Comparison of ENCODE assay signal across 12 mouse cellular contexts in genomic region chr3:138095301-138095700, GRCm38 (mm10). TPM values are rescaled to one million over a fixed set of nuclear protein-coding genes. Genes with fewer than 3 reads are reported as not detected.
A peak's percentile ranks its signal among the peaks of the same experiment; 100 is the strongest.
DNase-seq lines count a peak whose midpoint lies in the region; ATAC-seq and TF ChIP-seq lines count a peak whose summit lies in the region.
"Had no signal": no experiment of that assay in that cellular context is flagged by ENCODE, and none has a peak within 500 bp of the region (broad histone marks: within the 10 kb centered on the region; RNA-seq: fewer than 3 reads in every experiment).

No protein-coding gene starts in this region.

- H3K27ac ChIP-seq in hindbrain, embryonic 15.5 days (replicated peaks): peak overlapping the region; percentile 55; the same call in 1 of the 2 replicates
- H3K27ac ChIP-seq in hindbrain, postnatal 0 days: no peak overlapping the region; the same call in 1 of the 2 replicates
- peak overlapping the region; percentile 11; the same call in 1 of the 2 replicates for H3K27ac ChIP-seq in forebrain, embryonic 16.5 days (ENCODE audit: low read length)
- H3K27ac ChIP-seq: neural tube, embryonic 13.5 days had no signal

- H3K36me3 ChIP-seq in hindbrain, embryonic 15.5 days: no peaks in the 10 kb centered on the region
- no peaks in the 10 kb centered on the region for H3K36me3 ChIP-seq in hindbrain, postnatal 0 days (ENCODE audit: insufficient read depth, low read length)
- H3K36me3 ChIP-seq in forebrain, embryonic 16.5 days (ENCODE audit: control insufficient read depth, insufficient read depth): no peaks in the 10 kb centered on the region
- H3K36me3 ChIP-seq: heart, embryonic 12.5 days; neural tube, embryonic 13.5 days had no signal

- H3K9me3 ChIP-seq in hindbrain, embryonic 15.5 days: no peaks in the 10 kb centered on the region
- no peaks in the 10 kb centered on the region for H3K9me3 ChIP-seq in hindbrain, postnatal 0 days (ENCODE audit: low read length)
- H3K9me3 ChIP-seq in forebrain, embryonic 16.5 days (ENCODE audit: control insufficient read depth, low read length): no peaks in the 10 kb centered on the region
- H3K9me3 ChIP-seq: heart, embryonic 12.5 days; neural tube, embryonic 13.5 days had no signal

- H3K9ac ChIP-seq in hindbrain, embryonic 15.5 days: no peak overlapping the region
- no peak overlapping the region for H3K9ac ChIP-seq in hindbrain, postnatal 0 days (replicated peaks; ENCODE audit: low read length)
- H3K9ac ChIP-seq in forebrain, embryonic 16.5 days (replicated peaks; ENCODE audit: low read depth, low read length): no peak overlapping the region
- H3K9ac ChIP-seq: heart, embryonic 12.5 days; neural tube, embryonic 13.5 days had no signal

- WGBS in hindbrain, embryonic 15.5 days: 76% methylated on average over 3 of the region's 3 CpGs
- 50% methylated on average over 3 of the region's 3 CpGs for WGBS in hindbrain, postnatal 0 days
- 53% methylated on average over 3 of the region's 3 CpGs for WGBS in forebrain, embryonic 16.5 days

- intact Hi-C loops in left cerebral cortex, postnatal 14 days (cut with DNase I): no loop called here
- intact Hi-C loops in gastrocnemius, postnatal 36 days (cut with DNase I): no loop called here

- no peak overlapping the region for H3K4me2 ChIP-seq in hindbrain, embryonic 15.5 days
- H3K4me2 ChIP-seq in hindbrain, postnatal 0 days (ENCODE audit: low read depth, low read length): no peak overlapping the region
- H3K4me2 ChIP-seq in forebrain, embryonic 16.5 days (ENCODE audit: low read length): no peak overlapping the region; the same call in 1 of the 2 replicates
- H3K4me2 ChIP-seq: heart, embryonic 12.5 days; neural tube, embryonic 13.5 days had no signal

- H3K27me3 ChIP-seq in hindbrain, embryonic 15.5 days: no peaks in the 10 kb centered on the region
- no peaks in the 10 kb centered on the region for H3K27me3 ChIP-seq in hindbrain, postnatal 0 days (ENCODE audit: insufficient read depth, low read length)
- no peaks in the 10 kb centered on the region for H3K27me3 ChIP-seq in forebrain, embryonic 16.5 days (replicated peaks; ENCODE audit: control insufficient read depth, insufficient read depth, low read length)
- H3K27me3 ChIP-seq: heart, embryonic 12.5 days; neural tube, embryonic 13.5 days had no signal

- H3K4me3 ChIP-seq in hindbrain, embryonic 15.5 days: no peak overlapping the region
- H3K4me3 ChIP-seq in hindbrain, postnatal 0 days (ENCODE audit: low read length): no peak overlapping the region
- H3K4me3 ChIP-seq in forebrain, embryonic 16.5 days (replicated peaks; ENCODE audit: low read length): no peak overlapping the region
- H3K4me3 ChIP-seq: heart, embryonic 12.5 days; neural tube, embryonic 13.5 days had no signal

- no peak for DNase-seq in hindbrain, postnatal 0 days (ENCODE audit: low spot score)
- DNase-seq in brain, adult 2 months (ENCODE audit: low read depth, low spot score): peak; percentile 81
- DNase-seq in left cerebral cortex, postnatal 14 days (ENCODE audit: low spot score in 2 of 2): peak; percentile 56 to 69
- no peak for DNase-seq in gastrocnemius, postnatal 36 days
- no peak for DNase-seq in kidney, postnatal 4 days
- DNase-seq: thymus, postnatal 4 days had no signal

- 0 out of 2 replicates have a peak, but pooled peaks cover 7% of the 10 kb centered on the region for H3K4me1 ChIP-seq in hindbrain, embryonic 15.5 days (replicated peaks)
- H3K4me1 ChIP-seq in hindbrain, postnatal 0 days (ENCODE audit: insufficient read depth, low read length): no peaks in the 10 kb centered on the region
- H3K4me1 ChIP-seq in forebrain, embryonic 16.5 days (replicated peaks; ENCODE audit: control insufficient read depth, insufficient read depth, low read length): peaks cover 11% of the 10 kb centered on the region
- H3K4me1 ChIP-seq: neural tube, embryonic 13.5 days had no signal

- ATAC-seq in hindbrain, embryonic 15.5 days (ENCODE audit: low FRiP score, low read depth): no peak
- ATAC-seq in hindbrain, postnatal 0 days: no peak
- peak; percentile 63 for ATAC-seq in forebrain, embryonic 16.5 days

- TF ChIP-seq CTCF in hindbrain, postnatal 0 days (IDR thresholded peaks at IDR 0.05; ENCODE audit: low read depth): no peak

RNA-seq across cellular contexts. Expression of gene Gm5105, which starts 28.1 kb away (rescaled TPM):
- polyA plus RNA-seq in hindbrain, embryonic 15.5 days (2015; fragmentation: Nextera tagmentation; extraction: Ambion mirVana): 0.18 and 0.26 TPM in 2 replicates
- not detected in 2 replicates for total RNA-seq in hindbrain, postnatal 0 days (2014; rRNA removed)
- 0.11 and 0.18 TPM in 2 replicates for polyA plus RNA-seq in hindbrain, postnatal 0 days (2015; fragmentation: Nextera tagmentation; extraction: Ambion mirVana)
- 0.14 TPM in 1 of 2 replicates, not detected in the other for polyA plus RNA-seq in forebrain, embryonic 16.5 days (2015; fragmentation: Nextera tagmentation; extraction: Ambion mirVana)
- total RNA-seq in left cerebral cortex, postnatal 14 days (2021): not detected
- total RNA-seq in gastrocnemius, postnatal 36 days (2021): 1 to 10 TPM; 1.3 to 1.9 TPM
- total RNA-seq: left cerebral cortex, postnatal 10 days had no signal
- polyA plus RNA-seq: spleen, adult 2 months had no signal

RNA-seq across cellular contexts. Expression of gene 1110002E22Rik, which starts 30.4 kb away (rescaled TPM):
- 0.16 and 0.17 TPM in 2 replicates for polyA plus RNA-seq in hindbrain, embryonic 15.5 days (2015; fragmentation: Nextera tagmentation; extraction: Ambion mirVana)
- total RNA-seq in hindbrain, postnatal 0 days (2014; rRNA removed): 0.10 and 0.22 TPM in 2 replicates
- 0.05 and 0.09 TPM in 2 replicates for polyA plus RNA-seq in hindbrain, postnatal 0 days (2015; fragmentation: Nextera tagmentation; extraction: Ambion mirVana)
- polyA plus RNA-seq in forebrain, embryonic 16.5 days (2015; fragmentation: Nextera tagmentation; extraction: Ambion mirVana): 0.24 and 0.32 TPM in 2 replicates
- 1 to 10 TPM; 3.0 to 3.6 TPM for total RNA-seq in left cerebral cortex, postnatal 14 days (2021)
- 100 to 1,000 TPM; 112 to 114 TPM for total RNA-seq in gastrocnemius, postnatal 36 days (2021)

RNA-seq across cellular contexts. Expression of gene Trmt10a, which starts 47.9 kb away (rescaled TPM):
- 6.9 and 7.4 TPM in 2 replicates for polyA plus RNA-seq in hindbrain, embryonic 15.5 days (2015; fragmentation: Nextera tagmentation; extraction: Ambion mirVana)
- total RNA-seq in hindbrain, postnatal 0 days (2014; rRNA removed): 2.8 and 3.1 TPM in 2 replicates
- polyA plus RNA-seq in hindbrain, postnatal 0 days (2015; fragmentation: Nextera tagmentation; extraction: Ambion mirVana): 8.7 and 9.3 TPM in 2 replicates
- 7.2 and 7.3 TPM in 2 replicates for polyA plus RNA-seq in forebrain, embryonic 16.5 days (2015; fragmentation: Nextera tagmentation; extraction: Ambion mirVana)
- 1 to 10 TPM; 6.5 to 7.7 TPM for total RNA-seq in left cerebral cortex, postnatal 14 days (2021)
- total RNA-seq in gastrocnemius, postnatal 36 days (2021): 1 to 10 TPM; 1.9 to 2.1 TPM

RNA-seq across cellular contexts. Expression of gene Mttp, which starts 49.5 kb away (rescaled TPM):
- 7.9 and 9.5 TPM in 2 replicates for polyA plus RNA-seq in hindbrain, embryonic 15.5 days (2015; fragmentation: Nextera tagmentation; extraction: Ambion mirVana)
- 3.3 and 4.5 TPM in 2 replicates for total RNA-seq in hindbrain, postnatal 0 days (2014; rRNA removed)
- 6.3 and 6.6 TPM in 2 replicates for polyA plus RNA-seq in hindbrain, postnatal 0 days (2015; fragmentation: Nextera tagmentation; extraction: Ambion mirVana)
- polyA plus RNA-seq in forebrain, embryonic 16.5 days (2015; fragmentation: Nextera tagmentation; extraction: Ambion mirVana): 8.2 and 8.7 TPM in 2 replicates
- 1 to 10 TPM; 4.0 to 4.1 TPM for total RNA-seq in left cerebral cortex, postnatal 14 days (2021)
- 1 to 10 TPM; 1.2 to 1.5 TPM for total RNA-seq in gastrocnemius, postnatal 36 days (2021)

Comparison
In these comparisons a context has a peak if more than half of its experiments do, and no peak if none do; other contexts are left out.
1. DNase-seq: peak in brain, adult 2 months (single experiment) and left cerebral cortex, postnatal 14 days (2 of 2); none in hindbrain, postnatal 0 days (single experiment), gastrocnemius, postnatal 36 days (0 of 2) and kidney, postnatal 4 days (0 of 2).
2. RNA of gene 1110002E22Rik, which starts 30.4 kb away (total RNA-seq): 112 to 114 TPM in gastrocnemius, postnatal 36 days; 3.0 to 3.6 TPM in left cerebral cortex, postnatal 14 days and 0.10 to 0.22 TPM in hindbrain, postnatal 0 days; every median in the first group is over 10 times any median in the second.